Mouse (Mus musculus) heart, postnatal 0 days (tissue): ENCODE data around the gene Olfr539.

Source experiments
- CTCF ChIP-seq: IDR thresholded peaks from 2 replicates; pipeline ENCODE4 v1.5.1; 2016; ENCODE audit warnings: antibody characterized with exemption, control low read depth, low read depth
- EP300 ChIP-seq: IDR thresholded peaks from 2 replicates; pipeline ENCODE4 v1.6.1; 2016; ENCODE audit warnings: antibody characterized with exemption, low read depth

DNA sequence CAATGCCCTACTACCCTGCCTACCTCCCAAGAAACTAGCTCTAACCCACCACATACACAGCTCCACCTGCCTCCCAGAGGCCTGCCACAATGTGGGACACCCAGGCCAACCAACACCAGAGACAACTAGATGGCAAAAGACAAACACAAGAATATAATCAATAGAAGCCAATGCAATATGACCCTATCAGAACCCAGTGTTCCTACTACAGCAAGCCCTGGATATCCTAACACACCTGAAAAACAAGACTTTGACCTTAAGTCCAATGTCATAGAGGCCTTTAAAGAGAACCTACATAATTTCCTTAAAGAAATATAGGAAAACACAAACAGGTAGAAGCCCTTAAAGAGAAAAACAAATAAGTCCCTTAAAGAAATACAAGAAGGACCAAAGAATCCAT is 65.8 kb downstream of the Olfr539 start:
- TF ChIP-seq EP300: no peak
- no peak for TF ChIP-seq CTCF
